Mouse (Mus musculus): ENCODE measurements around the gene Nubp2. TPM values are rescaled to one million over a fixed set of nuclear protein-coding genes. Genes with fewer than 3 reads are reported as not detected.

Gene Nubp2
- 23.6 and 36.7 TPM in 2 replicates for polyA plus RNA-seq (2012; rRNA removed)

- DNase-seq: peak; percentile 95
- under 1% methylated on average over 69 of the region's 69 CpGs for WGBS
- TF ChIP-seq POLR2A (IDR thresholded peaks at IDR 0.05; ENCODE audit: borderline replicate concordance, extremely low read depth, low read depth, low read length): peak; percentile 90
- TF ChIP-seq CTCF (IDR thresholded peaks at IDR 0.05; ENCODE audit: insufficient read depth, low read length): no peak
- Histone ChIP-seq H3K4me3 (replicated peaks; ENCODE audit: extremely low read depth, low read depth, low read length) (peak within 1 kb of the TSS; percentile 99), H3K4me1 (ENCODE audit: control insufficient read depth, insufficient read depth, low read length) (peaks cover 9% of the 10 kb centered on the region; the same call in 1 of the 2 replicates)
Measured at GRCm38 (mm10) chr17:24886134-24886931, at the start of gene Nubp2, which contains the start of gene Spsb3. Gene Nubp2 (minus strand): TSS chr17:24886349. Gene Spsb3 (plus strand): TSS chr17:24886643.

GRCm38 (mm10) chr17:24935666-24936065, 49.5 kb upstream of the Nubp2 start:
- peak overlapping the region; percentile 27 for H3K4me3 ChIP-seq (replicated peaks; ENCODE audit: extremely low read depth, low read depth, low read length)
- TF ChIP-seq CTCF (IDR thresholded peaks at IDR 0.05; ENCODE audit: insufficient read depth, low read length): no peak
- no peak for TF ChIP-seq POLR2A (IDR thresholded peaks at IDR 0.05; ENCODE audit: borderline replicate concordance, extremely low read depth, low read depth, low read length)
- DNase-seq: no peak
- peaks cover 10% of the 10 kb centered on the region; the same call in 1 of the 2 replicates for H3K4me1 ChIP-seq (ENCODE audit: control insufficient read depth, insufficient read depth, low read length)

GRCm38 (mm10) chr17:24934926-24935325, 48.8 kb upstream of the Nubp2 start:
- no peak for DNase-seq
- H3K4me1 ChIP-seq (ENCODE audit: control insufficient read depth, insufficient read depth, low read length): peaks cover 10% of the 10 kb centered on the region; the same call in 1 of the 2 replicates
- no peak overlapping the region for H3K4me3 ChIP-seq (replicated peaks; ENCODE audit: extremely low read depth, low read depth, low read length)
- WGBS: 65% methylated on average over 4 of the region's 4 CpGs
- TF ChIP-seq CTCF (IDR thresholded peaks at IDR 0.05; ENCODE audit: insufficient read depth, low read length) (no peak), POLR2A (IDR thresholded peaks at IDR 0.05; ENCODE audit: borderline replicate concordance, extremely low read depth, low read depth, low read length) (no peak)

- DNase-seq: no peak
- peaks cover 10% of the 10 kb centered on the region; the same call in 1 of the 2 replicates for H3K4me1 ChIP-seq (ENCODE audit: control insufficient read depth, insufficient read depth, low read length)
- H3K4me3 ChIP-seq (replicated peaks; ENCODE audit: extremely low read depth, low read depth, low read length): no peak overlapping the region
- whole genome bisulfite sequencing: 75% methylated on average over 4 of the region's 4 CpGs
- no peak for TF ChIP-seq CTCF (IDR thresholded peaks at IDR 0.05; ENCODE audit: insufficient read depth, low read length)
- TF ChIP-seq POLR2A (IDR thresholded peaks at IDR 0.05; ENCODE audit: borderline replicate concordance, extremely low read depth, low read depth, low read length): no peak
Measured at GRCm38 (mm10) chr17:24933163-24933562, 47.0 kb upstream of the Nubp2 start.

GRCm38 (mm10) chr17:24932431-24932830, 46.3 kb upstream of the Nubp2 start:
- Histone ChIP-seq H3K4me3 (replicated peaks; ENCODE audit: extremely low read depth, low read depth, low read length) (no peak overlapping the region), H3K4me1 (ENCODE audit: control insufficient read depth, insufficient read depth, low read length) (peaks cover 10% of the 10 kb centered on the region; the same call in 1 of the 2 replicates)
- no peak for DNase-seq
- 83% methylated on average over 4 of the region's 4 CpGs for WGBS
- TF ChIP-seq POLR2A (IDR thresholded peaks at IDR 0.05; ENCODE audit: borderline replicate concordance, extremely low read depth, low read depth, low read length) (no peak), CTCF (IDR thresholded peaks at IDR 0.05; ENCODE audit: insufficient read depth, low read length) (no peak)

GRCm38 (mm10) chr17:24929506-24929905, 43.4 kb upstream of the Nubp2 start:
- no peak overlapping the region for H3K4me3 ChIP-seq (replicated peaks; ENCODE audit: extremely low read depth, low read depth, low read length)
- TF ChIP-seq POLR2A (IDR thresholded peaks at IDR 0.05; ENCODE audit: borderline replicate concordance, extremely low read depth, low read depth, low read length): no peak
- no peak for TF ChIP-seq CTCF (IDR thresholded peaks at IDR 0.05; ENCODE audit: insufficient read depth, low read length)
- 69% methylated on average over 1 of the region's 1 CpGs for WGBS
- no peaks in the 10 kb centered on the region for H3K4me1 ChIP-seq (ENCODE audit: control insufficient read depth, insufficient read depth, low read length)
- no peak for DNase-seq

GRCm38 (mm10) chr17:24923246-24923645, 37.1 kb upstream of the Nubp2 start:
- no peak for DNase-seq
- H3K4me1 ChIP-seq (ENCODE audit: control insufficient read depth, insufficient read depth, low read length): no peaks in the 10 kb centered on the region
- no peak overlapping the region for H3K4me3 ChIP-seq (replicated peaks; ENCODE audit: extremely low read depth, low read depth, low read length)
- no peak for TF ChIP-seq POLR2A (IDR thresholded peaks at IDR 0.05; ENCODE audit: borderline replicate concordance, extremely low read depth, low read depth, low read length)
- no peak for TF ChIP-seq CTCF (IDR thresholded peaks at IDR 0.05; ENCODE audit: insufficient read depth, low read length)
- 92% methylated on average over 1 of the region's 1 CpGs for WGBS

- DNase-seq: no peak
- H3K4me1 ChIP-seq (ENCODE audit: control insufficient read depth, insufficient read depth, low read length): no peaks in the 10 kb centered on the region
- H3K4me3 ChIP-seq (replicated peaks; ENCODE audit: extremely low read depth, low read depth, low read length): no peak overlapping the region
- TF ChIP-seq POLR2A (IDR thresholded peaks at IDR 0.05; ENCODE audit: borderline replicate concordance, extremely low read depth, low read depth, low read length) (no peak), CTCF (IDR thresholded peaks at IDR 0.05; ENCODE audit: insufficient read depth, low read length) (no peak)
Measured at GRCm38 (mm10) chr17:24913984-24914383, 27.8 kb upstream of the Nubp2 start.

GRCm38 (mm10) chr17:24907591-24907990, 21.4 kb upstream of the Nubp2 start:
- H3K4me1 ChIP-seq (ENCODE audit: control insufficient read depth, insufficient read depth, low read length): no peaks in the 10 kb centered on the region
- 87% methylated on average over 2 of the region's 2 CpGs for WGBS
- TF ChIP-seq CTCF (IDR thresholded peaks at IDR 0.05; ENCODE audit: insufficient read depth, low read length) (no peak), POLR2A (IDR thresholded peaks at IDR 0.05; ENCODE audit: borderline replicate concordance, extremely low read depth, low read depth, low read length) (no peak)

GRCm38 (mm10) chr17:24903767-24904166, 17.6 kb upstream of the Nubp2 start:
- TF ChIP-seq POLR2A (IDR thresholded peaks at IDR 0.05; ENCODE audit: borderline replicate concordance, extremely low read depth, low read depth, low read length) (no peak), CTCF (IDR thresholded peaks at IDR 0.05; ENCODE audit: insufficient read depth, low read length) (no peak)
- H3K4me1 ChIP-seq (ENCODE audit: control insufficient read depth, insufficient read depth, low read length): no peaks in the 10 kb centered on the region
- no peak overlapping the region for H3K4me3 ChIP-seq (replicated peaks; ENCODE audit: extremely low read depth, low read depth, low read length)
- no peak for DNase-seq
- WGBS: 87% methylated on average over 9 of the region's 9 CpGs

More at GRCm38 (mm10) chr17:24907591-24907990, 21.4 kb upstream of the Nubp2 start:
- DNase-seq: no peak
- no peak overlapping the region for H3K4me3 ChIP-seq (replicated peaks; ENCODE audit: extremely low read depth, low read depth, low read length)

Measured in lung, adult 2 months (tissue).